Mouse (Mus musculus) CD4-positive, CD25-positive, alpha-beta regulatory T cell, adult 2 months (primary cell): ENCODE measurements around the gene Vmn1r61.

ENCODE experiments used
- DNase-seq: peaks from one replicate; pipeline ENCODE4 v3.0.0-alpha.2; 2012; ENCODE audit warnings: low read depth, low spot score

Vmn1r61 gene

DNA sequence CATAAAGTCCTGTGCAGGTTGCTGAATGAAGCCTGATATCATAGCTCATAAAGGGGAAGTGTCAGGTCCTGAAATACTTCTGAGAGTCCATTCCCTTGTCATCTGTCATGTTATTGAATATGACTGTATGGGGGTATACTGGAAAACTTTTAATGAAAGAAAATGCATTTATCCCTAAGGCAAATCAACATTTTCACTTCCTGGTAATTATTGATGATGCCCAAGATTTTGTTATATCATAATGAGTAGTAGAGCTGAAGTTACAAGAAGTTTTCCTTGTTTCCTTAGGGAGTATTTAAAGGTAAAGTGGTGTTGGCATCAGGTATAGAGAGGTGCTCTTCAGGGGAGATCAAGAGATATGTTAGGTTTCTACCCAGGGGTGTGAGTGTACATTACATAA, at the start of gene Vmn1r61:
TSS of gene Vmn1r61 (minus strand) at position 101 of the 400 bp plus-strand sequence.
- DNase-seq, result no peak
